Mouse (Mus musculus) kidney, postnatal 14 days (tissue): ENCODE measurements at regions not wholly inside any gene's neighbourhood (a gene's known extent, or its start where the extent isn't known, plus 50 kb on each side); places are given as distances from the start of the nearest gene placed in this dataset.

Experiments
- DNase-seq: peaks from one replicate; pipeline ENCODE4 v3.0.0; 2022; ENCODE audit warnings: mixed read lengths

GRCm38 (mm10) chr5:75472484-75472883 lies 102.2 kb upstream of the Kit start:
- no peak for DNase-seq

GRCm38 (mm10) chr5:75475414-75475813 lies 99.3 kb upstream of the Kit start:
- no peak for DNase-seq

- no peak for DNase-seq
Observed at GRCm38 (mm10) chr5:75478499-75478898, 96.2 kb upstream of the Kit start.

GRCm38 (mm10) chr5:75479149-75479548 lies 95.6 kb upstream of the Kit start:
- DNase-seq, result no peak

- no peak for DNase-seq
Observed at GRCm38 (mm10) chr5:75481595-75481994, 93.1 kb upstream of the Kit start.

GRCm38 (mm10) chr5:75484330-75484729 lies 90.4 kb upstream of the Kit start:
- no peak for DNase-seq

- peak; percentile 40 for DNase-seq
Observed at GRCm38 (mm10) chr5:75490806-75491205, 83.9 kb upstream of the Kit start.

- DNase-seq, result no peak
Observed at GRCm38 (mm10) chr5:75494143-75494542, 80.6 kb upstream of the Kit start.

- DNase-seq, result no peak
Observed at GRCm38 (mm10) chr5:75499053-75499452, 75.7 kb upstream of the Kit start.

GRCm38 (mm10) chr5:75499695-75500094 lies 75.0 kb upstream of the Kit start:
- no peak for DNase-seq

GRCm38 (mm10) chr5:75500654-75501416 lies 73.9 kb upstream of the Kit start:
- DNase-seq, result no peak

GRCm38 (mm10) chr5:75503673-75504072 lies 71.0 kb upstream of the Kit start:
- no peak for DNase-seq

- no peak for DNase-seq
Observed at GRCm38 (mm10) chr5:75512521-75513422, 61.9 kb upstream of the Kit start.

GRCm38 (mm10) chr5:75518213-75518612 lies 56.5 kb upstream of the Kit start:
- no peak for DNase-seq

- DNase-seq, result no peak
Observed at GRCm38 (mm10) chr5:75523041-75523678, 51.6 kb upstream of the Kit start.
